Mouse (Mus musculus) macrophage (primary cell): Measurements from ENCODE around the gene Adgrg1. TPM values are rescaled to one million over a fixed set of nuclear protein-coding genes. Genes with fewer than 3 reads are reported as not detected.

ENCODE experiments used
- H3K27ac ChIP-seq: fragments of 350-480 bp; formaldehyde crosslinking; 2 replicates; pipeline ENCODE4 v1.9.0; 2021
- H3K36me3 ChIP-seq: fragments of 350-480 bp; formaldehyde crosslinking; 2 replicates; pipeline ENCODE4 v1.9.0; 2021; ENCODE audit errors: inconsistent target
- H3K4me3 ChIP-seq: fragments of 350-480 bp; formaldehyde crosslinking; 2 replicates; pipeline ENCODE4 v1.9.0; 2021; ENCODE audit errors: inconsistent target
- H3K79me2 ChIP-seq: fragments of 350-480 bp; formaldehyde crosslinking; 2 replicates; pipeline ENCODE4 v1.9.0; 2021; ENCODE audit errors: inconsistent target
- WGBS: methylation state at CpG from one replicate; pipeline ENCODE4 v1.1.7; 2026; ENCODE audit warnings: inconsistent platforms; ENCODE audit not compliant: missing documents; 5-methylcytosine and 5-hydroxymethylcytosine counted together
- polyA plus RNA-seq: library from polyadenylated mRNA; stranded (reverse); fragments of 250-400 nt; gene quantifications from 3 replicates; pipeline ENCODE4 v1.2.4, GENCODE M21; 2018; ENCODE audit warnings: inconsistent platforms

Gene Adgrg1
- polyA plus RNA-seq, 1 experiment from 2014 or later, result 1.3 TPM

DNA sequence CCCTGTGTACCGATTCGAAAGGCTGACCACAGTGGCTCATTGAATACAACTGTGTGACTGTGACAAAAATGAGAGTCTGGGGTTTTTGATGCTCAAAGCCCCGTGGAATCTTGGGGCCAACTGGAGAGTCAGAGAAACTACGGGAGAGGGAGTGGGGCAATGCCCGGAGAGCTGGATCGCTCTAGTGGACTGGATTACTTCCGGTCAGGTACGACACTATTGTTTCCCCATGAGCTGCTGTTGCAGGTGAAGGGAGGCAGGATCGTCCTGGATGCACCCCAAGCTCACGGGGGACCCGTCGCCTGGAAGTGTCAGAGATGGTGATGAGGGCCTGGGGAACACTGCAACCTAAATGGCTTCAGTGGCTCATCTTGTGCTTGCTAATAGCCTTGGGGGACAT lies 21.5 kb downstream of the Adgrg1 start:
- WGBS, result 58% methylated on average over 12 of the region's 12 CpGs
- H3K79me2 ChIP-seq, result no peaks in the 10 kb centered on the region
- no peaks in the 10 kb centered on the region for H3K36me3 ChIP-seq
- H3K4me3 ChIP-seq, result no peak overlapping the region
- H3K27ac ChIP-seq, result no peak overlapping the region

- WGBS, result 69% methylated on average over 6 of the region's 6 CpGs
- no peaks in the 10 kb centered on the region for H3K36me3 ChIP-seq
- H3K4me3 ChIP-seq, result no peak overlapping the region
- no peak overlapping the region for H3K27ac ChIP-seq
- no peaks in the 10 kb centered on the region for H3K79me2 ChIP-seq
These were observed 22.6 kb downstream of the Adgrg1 start for GRCm38 (mm10) chr8:94996899-94997856.

DNA sequence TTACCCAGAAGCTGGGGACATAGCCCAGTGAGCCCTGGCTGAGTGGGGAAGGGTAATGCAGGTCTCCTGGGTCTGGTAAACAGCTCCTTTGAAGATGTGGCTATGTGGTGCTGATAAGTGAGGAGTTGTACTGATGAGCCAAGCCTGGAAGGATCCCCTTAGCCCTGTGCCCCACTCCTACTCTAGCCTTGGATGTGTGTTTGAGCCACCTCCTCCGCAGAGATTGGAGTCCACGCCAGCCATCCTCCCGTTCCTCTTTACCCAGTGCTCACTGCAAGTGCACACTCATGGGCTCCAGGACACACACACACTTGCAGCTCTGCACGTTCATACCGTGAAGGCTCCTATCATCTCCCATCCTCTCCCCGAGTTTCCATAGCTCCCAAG lies 23.3 kb downstream of the Adgrg1 start:
- Histone ChIP-seq H3K4me3 (no peak overlapping the region), H3K36me3 (no peaks in the 10 kb centered on the region), H3K27ac (no peak overlapping the region), H3K79me2 (no peaks in the 10 kb centered on the region)
- WGBS, result 56% methylated on average over 6 of the region's 6 CpGs

- Histone ChIP-seq H3K4me3 (no peak overlapping the region), H3K27ac (no peak overlapping the region), H3K36me3 (no peaks in the 10 kb centered on the region), H3K79me2 (no peaks in the 10 kb centered on the region)
- WGBS, result 32% methylated on average over 2 of the region's 2 CpGs
These were observed 23.9 kb downstream of the Adgrg1 start for GRCm38 (mm10) chr8:94998431-94998830.

DNA sequence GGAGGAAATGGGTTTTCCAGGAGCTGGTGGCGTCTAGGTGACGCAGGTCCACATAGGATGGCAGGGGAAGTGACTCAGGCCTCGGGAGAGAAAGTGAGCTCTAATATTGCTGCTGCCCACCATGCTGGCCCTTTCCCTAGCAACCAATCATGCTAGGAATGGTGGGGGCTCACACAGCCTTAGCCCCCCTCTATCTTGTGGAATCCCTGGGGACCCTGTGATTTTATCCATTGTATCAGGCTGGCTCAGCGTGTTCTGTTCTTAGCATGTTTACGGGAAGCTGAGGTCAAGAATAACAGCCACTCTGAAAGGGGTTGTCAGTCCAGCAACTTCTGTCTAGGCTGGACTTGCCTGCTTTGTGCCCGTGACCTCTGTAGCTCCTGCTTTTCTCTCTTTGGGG lies 24.5 kb downstream of the Adgrg1 start:
- Histone ChIP-seq H3K27ac (no peak overlapping the region), H3K79me2 (no peaks in the 10 kb centered on the region), H3K36me3 (no peaks in the 10 kb centered on the region), H3K4me3 (no peak overlapping the region)
- WGBS, result 74% methylated on average over 6 of the region's 6 CpGs

DNA sequence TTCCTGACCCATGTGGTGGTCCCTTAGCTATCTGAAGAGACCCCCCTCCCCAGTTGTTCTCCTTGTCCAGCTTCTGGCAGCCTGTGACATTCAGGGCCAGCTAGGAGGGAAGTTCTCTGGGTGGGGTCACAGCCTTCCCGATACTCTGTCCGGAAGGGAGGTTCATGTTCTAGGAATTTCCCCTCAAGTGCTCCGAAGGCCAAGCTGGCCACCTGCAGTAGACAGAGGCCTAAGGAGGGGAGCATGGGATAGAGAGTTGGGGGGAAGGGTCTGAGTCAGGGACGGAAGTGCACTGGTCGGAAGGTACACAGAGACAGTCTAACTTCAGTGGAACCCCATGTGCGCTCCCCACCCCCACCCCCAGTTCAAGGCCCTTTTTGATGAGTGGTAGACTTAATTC lies 25.4 kb downstream of the Adgrg1 start:
- WGBS, result 64% methylated on average over 6 of the region's 6 CpGs
- Histone ChIP-seq H3K27ac (no peak overlapping the region), H3K4me3 (no peak overlapping the region), H3K36me3 (no peaks in the 10 kb centered on the region), H3K79me2 (no peaks in the 10 kb centered on the region)

DNA sequence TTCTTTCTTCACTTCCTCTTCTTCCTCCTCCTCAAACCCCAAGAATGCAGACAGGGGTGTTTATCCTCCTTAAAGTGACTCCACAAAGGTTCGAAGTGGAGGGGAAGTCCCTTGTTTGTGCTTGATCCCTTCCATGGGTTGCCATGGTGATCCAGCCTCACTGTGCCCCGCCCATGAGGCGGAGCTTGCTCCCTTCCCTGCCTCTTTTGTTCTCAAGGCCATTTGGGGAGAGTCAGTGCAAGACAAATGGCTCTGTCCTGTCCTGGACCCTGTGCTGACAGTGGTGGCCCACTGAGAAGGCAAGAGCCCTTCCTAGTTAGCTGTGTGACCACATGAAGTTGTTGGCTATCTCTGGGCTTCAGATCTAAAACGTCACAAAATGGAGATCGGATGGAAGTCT lies 26.1 kb downstream of the Adgrg1 start:
- no peak overlapping the region for H3K4me3 ChIP-seq
- WGBS, result 15% methylated on average over 5 of the region's 5 CpGs
- H3K36me3 ChIP-seq, result no peaks in the 10 kb centered on the region
- H3K79me2 ChIP-seq, result no peaks in the 10 kb centered on the region
- H3K27ac ChIP-seq, result no peak overlapping the region

GRCm38 (mm10) chr8:95001165-95001564 lies 26.6 kb downstream of the Adgrg1 start:
- Histone ChIP-seq H3K36me3 (no peaks in the 10 kb centered on the region), H3K27ac (no peak overlapping the region), H3K79me2 (no peaks in the 10 kb centered on the region), H3K4me3 (no peak overlapping the region)
- 45% methylated on average over 5 of the region's 5 CpGs for WGBS

- H3K79me2 ChIP-seq, result no peaks in the 10 kb centered on the region
- no peaks in the 10 kb centered on the region for H3K36me3 ChIP-seq
- H3K4me3 ChIP-seq, result no peak overlapping the region
- WGBS, result 10% methylated on average over 7 of the region's 7 CpGs
- no peak overlapping the region for H3K27ac ChIP-seq
These were observed 27.1 kb downstream of the Adgrg1 start for GRCm38 (mm10) chr8:95001655-95002054.

DNA sequence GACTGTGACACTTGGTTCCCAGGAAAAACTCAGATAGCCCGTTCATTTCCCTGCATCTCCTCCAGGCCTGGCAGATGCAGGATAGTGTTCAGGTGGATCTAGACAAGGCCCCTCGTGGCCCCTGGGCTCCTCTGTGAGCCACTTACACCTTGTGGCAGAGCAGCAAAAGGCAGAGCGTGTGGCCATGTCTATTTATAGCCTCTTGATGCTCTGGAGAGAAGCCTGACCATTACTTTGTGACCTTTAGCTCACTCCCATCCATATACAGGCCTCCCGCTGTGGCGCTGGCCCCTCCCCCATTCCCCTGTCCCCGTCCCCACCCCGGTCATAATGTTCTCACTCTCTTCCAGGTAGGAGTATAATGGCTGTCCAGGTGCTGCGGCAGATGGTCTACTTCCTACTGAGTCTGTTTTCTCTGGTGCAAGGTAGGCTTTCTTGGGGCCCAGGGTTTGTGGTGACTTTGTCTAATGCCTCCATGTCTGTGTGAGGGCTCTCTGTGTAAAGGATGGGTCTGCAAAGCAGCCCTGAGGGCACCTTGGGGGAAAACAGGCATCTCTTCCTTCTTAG lies 27.6 kb downstream of the Adgrg1 start:
- Histone ChIP-seq H3K27ac (no peak overlapping the region), H3K79me2 (no peaks in the 10 kb centered on the region), H3K36me3 (no peaks in the 10 kb centered on the region), H3K4me3 (no peak overlapping the region)
- WGBS, result 61% methylated on average over 7 of the region's 8 CpGs

- no peak overlapping the region for H3K27ac ChIP-seq
- H3K79me2 ChIP-seq, result no peaks in the 10 kb centered on the region
- no peak overlapping the region for H3K4me3 ChIP-seq
- no peaks in the 10 kb centered on the region for H3K36me3 ChIP-seq
- WGBS, result 26% methylated on average over 15 of the region's 15 CpGs
These were observed 37.9 kb downstream of the Adgrg1 start for GRCm38 (mm10) chr8:95012442-95012919.

DNA sequence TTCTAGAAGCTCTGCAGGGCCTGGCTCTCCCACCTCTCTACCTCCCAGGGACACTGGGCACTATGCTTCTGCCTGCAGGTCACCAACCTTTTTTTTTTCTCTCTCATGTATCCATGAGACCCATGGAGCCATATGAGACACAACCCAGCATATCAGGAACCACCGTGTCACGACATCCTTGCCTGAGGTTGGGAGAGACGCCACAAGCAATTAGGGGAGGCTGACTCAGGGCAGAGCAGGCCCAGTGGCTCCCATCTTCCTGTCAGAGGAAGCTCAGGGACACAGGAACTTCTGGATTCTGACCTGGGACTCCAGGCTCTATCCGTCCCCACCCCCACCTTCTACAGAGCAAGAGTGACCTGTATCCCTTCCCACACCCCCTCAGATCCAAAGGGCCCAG lies 41.3 kb downstream of the Adgrg1 start:
- no peaks in the 10 kb centered on the region for H3K36me3 ChIP-seq
- no peak overlapping the region for H3K27ac ChIP-seq
- 100% methylated on average over 3 of the region's 4 CpGs for WGBS
- no peak overlapping the region for H3K4me3 ChIP-seq
- no peaks in the 10 kb centered on the region for H3K79me2 ChIP-seq

DNA sequence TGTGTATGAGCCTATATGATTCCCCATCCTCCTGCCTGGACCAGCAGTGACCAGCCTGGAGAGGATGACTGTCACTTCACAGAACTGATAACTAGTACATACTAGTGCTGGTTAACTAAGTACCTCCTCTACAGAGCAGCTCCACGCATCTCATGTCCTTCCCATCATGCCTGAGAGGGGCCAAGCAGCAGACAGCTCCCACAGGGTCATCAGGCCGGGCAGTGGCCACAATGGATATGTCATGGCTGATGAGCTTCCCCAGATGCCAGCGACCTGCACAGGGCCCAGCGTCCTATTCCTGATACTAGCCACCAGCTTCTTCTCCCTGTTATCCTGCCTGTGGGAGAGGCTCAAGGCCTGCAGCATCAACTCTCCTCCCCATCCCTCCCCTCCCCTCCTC lies 42.1 kb downstream of the Adgrg1 start:
- 84% methylated on average over 4 of the region's 4 CpGs for WGBS
- H3K4me3 ChIP-seq, result no peak overlapping the region

DNA sequence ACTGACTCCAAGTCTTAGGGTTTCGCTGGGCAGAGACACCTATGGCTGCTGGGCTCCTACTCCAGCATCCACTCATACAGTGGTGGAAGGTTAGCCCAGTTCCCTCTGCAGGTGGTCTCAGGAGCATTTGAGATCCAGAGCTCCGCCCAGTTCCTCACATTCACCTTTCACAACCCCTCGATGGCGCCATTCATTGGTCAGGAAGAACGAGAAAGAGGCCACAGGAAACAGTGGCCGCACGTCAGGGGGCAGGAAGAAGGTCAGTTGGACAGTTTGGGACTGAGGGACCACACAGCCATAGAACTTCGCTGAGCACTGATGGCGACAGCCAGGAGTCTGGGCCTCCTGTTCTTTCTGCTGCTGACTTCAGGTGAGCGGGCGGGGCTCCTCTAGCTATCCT lies 42.9 kb downstream of the Adgrg1 start, which contains the start of gene Adgrg3:
TSS of gene Adgrg3 (plus strand) at position 242 of the 400 bp plus-strand sequence.
- no peaks in the 10 kb centered on the region for H3K79me2 ChIP-seq
- H3K4me3 ChIP-seq, result no peak within 1 kb of the TSS
- 47% methylated on average over 11 of the region's 11 CpGs for WGBS
- H3K27ac ChIP-seq, result no peak within 1 kb of the TSS
- no peaks in the 10 kb centered on the region for H3K36me3 ChIP-seq

More for the DNA sequence above, 42.1 kb downstream of the Adgrg1 start:
- no peaks in the 10 kb centered on the region for H3K79me2 ChIP-seq
- no peaks in the 10 kb centered on the region for H3K36me3 ChIP-seq
- H3K27ac ChIP-seq, result no peak overlapping the region

- no peaks in the 10 kb centered on the region for H3K79me2 ChIP-seq
- no peak overlapping the region for H3K4me3 ChIP-seq
- WGBS, result 84% methylated on average over 9 of the region's 9 CpGs
- H3K36me3 ChIP-seq, result no peaks in the 10 kb centered on the region
- H3K27ac ChIP-seq, result no peak overlapping the region
These were observed 43.6 kb downstream of the Adgrg1 start for GRCm38 (mm10) chr8:95017969-95018635.
